Mouse (Mus musculus): ENCODE data around the gene Det1.
A peak's percentile ranks its signal among the peaks of the same experiment; 100 is the strongest.

Det1 gene

GRCm38 (mm10) chr7:78854051-78854450 is 7.0 kb upstream of the Det1 start:
- DNase-seq (ENCODE audit: low spot score): no peak

DNA sequence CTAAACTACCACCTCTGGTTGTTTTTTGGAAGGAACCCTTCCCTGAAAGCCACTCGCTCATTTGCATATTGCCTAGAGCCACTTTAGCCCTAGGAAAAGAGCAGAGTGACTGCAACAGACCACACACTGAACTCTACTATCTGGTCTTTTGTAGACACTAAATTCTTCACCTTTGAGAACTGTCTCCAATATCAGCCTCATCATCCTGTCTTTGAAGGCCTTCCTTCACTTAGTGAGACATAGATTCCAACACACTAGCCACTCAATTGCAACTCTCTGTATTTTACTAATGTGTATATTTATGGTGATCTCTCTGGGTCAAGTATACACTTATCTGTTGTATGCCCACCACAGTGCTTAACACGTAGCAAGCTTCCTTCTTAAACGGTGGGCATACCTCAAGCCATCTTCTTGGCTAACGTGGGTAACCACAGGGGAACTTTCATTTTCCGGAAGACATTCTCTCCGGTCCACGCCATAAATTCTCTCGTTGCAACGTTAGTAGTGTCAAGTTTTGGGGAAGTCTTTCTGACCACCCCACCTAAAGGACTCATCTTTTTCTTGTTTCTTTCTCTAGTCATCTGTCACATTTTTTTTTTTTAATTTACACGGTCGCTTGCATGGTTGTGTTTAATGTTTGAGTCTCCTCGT is 872 bp downstream of the Det1 start:
- no peak for DNase-seq (ENCODE audit: low spot score)

- no peak for DNase-seq (ENCODE audit: low spot score)
Observed at GRCm38 (mm10) chr7:78841601-78842000, 5.5 kb downstream of the Det1 start.

GRCm38 (mm10) chr7:78837250-78837649 is 9.8 kb downstream of the Det1 start:
- no peak for DNase-seq (ENCODE audit: low spot score)

- no peak for DNase-seq (ENCODE audit: low spot score)
Observed at GRCm38 (mm10) chr7:78835656-78836055, 11.4 kb downstream of the Det1 start.

- DNase-seq (ENCODE audit: low spot score): no peak
Observed at GRCm38 (mm10) chr7:78827749-78828362, 19.2 kb downstream of the Det1 start.

DNA sequence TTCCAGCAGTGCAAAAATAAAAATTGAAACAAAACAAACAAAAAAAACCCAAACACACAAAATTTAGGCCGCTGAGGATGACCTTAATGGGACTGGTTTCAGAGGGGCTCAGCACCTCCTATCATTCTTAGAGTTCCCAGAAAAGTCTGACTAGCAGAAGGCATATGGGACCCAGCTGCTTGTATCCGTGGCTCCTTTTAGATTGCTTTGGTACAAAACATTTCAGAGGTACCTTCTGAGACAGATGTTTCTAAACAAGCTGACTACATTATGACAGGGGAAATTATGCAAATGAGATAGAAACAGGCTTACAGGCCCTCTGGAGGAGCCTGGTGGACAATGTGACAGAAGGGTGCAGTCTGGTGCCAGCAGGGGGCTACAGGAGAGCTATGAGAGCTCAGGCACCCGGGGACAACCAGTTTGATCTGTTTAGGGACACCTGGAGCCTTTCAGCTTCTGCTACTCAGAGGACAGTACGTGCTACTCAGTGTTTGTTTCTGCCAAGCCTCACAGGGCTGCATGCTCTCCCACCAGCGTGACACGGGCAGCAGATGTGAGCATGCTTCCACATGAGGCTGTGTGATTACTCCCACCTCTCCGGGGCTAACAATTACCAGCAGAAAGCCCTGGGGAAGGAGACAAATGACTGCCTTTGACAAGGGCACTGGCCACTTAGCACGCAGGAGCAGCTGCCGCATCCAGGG is 20.2 kb downstream of the Det1 start:
- no peak for DNase-seq (ENCODE audit: low spot score)

- DNase-seq (ENCODE audit: low spot score): no peak
Observed at GRCm38 (mm10) chr7:78818336-78818735, 28.7 kb downstream of the Det1 start.

GRCm38 (mm10) chr7:78814766-78815165 is 32.3 kb downstream of the Det1 start:
- no peak for DNase-seq (ENCODE audit: low spot score)

DNA sequence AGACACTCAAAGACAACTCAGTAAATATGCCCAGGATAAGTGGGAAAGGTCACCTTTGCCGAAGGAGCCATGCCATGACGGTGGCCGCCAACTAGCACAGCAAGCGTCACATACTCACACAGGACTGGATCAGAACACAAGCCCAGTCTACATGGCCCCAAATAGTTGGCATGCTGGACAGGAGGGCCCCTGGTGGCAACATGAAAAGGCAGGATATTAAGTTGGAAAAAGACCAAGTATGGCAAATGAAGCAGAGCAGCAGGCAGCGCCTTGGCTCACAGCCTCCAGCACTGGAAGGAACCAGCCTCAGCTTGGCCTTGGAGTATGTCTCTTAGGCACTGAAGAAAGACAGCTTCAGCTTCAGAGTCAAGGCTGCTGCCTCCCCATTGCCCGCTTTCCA is 33.3 kb downstream of the Det1 start:
- DNase-seq (ENCODE audit: low spot score): no peak

DNA sequence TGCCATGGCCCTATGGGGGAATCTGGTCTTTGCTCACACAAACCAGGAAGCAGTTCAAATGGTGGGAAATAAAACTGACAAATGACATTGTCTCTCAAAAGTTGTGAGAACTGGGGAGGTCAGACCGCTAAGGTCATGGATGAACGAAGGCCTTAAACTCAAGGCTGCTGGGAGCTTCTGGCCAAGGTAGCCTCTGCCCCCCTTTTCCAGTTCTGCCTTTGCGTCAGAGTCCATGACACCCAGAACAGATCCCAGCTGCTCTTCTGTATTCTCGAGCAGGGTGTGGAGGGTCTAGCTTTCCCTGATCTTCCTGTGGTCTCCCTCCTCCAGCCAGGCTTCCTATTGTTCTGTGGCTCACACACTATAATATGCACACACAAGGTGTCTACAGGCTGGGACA is 39.9 kb downstream of the Det1 start:
- no peak for DNase-seq (ENCODE audit: low spot score)

DNA sequence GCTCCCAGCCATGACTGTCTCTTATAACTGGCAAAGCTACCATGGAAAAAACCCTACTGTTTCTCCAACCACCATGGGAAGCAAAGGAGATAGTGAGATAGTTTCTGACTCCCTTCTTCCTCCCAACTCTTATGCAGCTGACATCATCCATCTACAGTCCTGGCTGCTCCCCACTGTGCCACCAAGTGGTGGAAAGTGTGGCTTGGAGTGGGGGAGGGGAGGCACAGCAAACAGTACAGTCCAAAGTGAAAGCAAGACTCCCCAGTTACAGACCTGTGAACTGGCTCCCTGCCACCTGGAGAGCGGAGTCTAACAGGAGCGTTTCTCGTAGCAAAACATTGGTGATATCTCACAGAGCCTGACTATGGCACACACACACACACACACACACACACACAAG is 43.2 kb downstream of the Det1 start:
- no peak for DNase-seq (ENCODE audit: low spot score)

- no peak for DNase-seq (ENCODE audit: low spot score)
Observed at GRCm38 (mm10) chr7:78799730-78800496, 47.1 kb downstream of the Det1 start.

DNA sequence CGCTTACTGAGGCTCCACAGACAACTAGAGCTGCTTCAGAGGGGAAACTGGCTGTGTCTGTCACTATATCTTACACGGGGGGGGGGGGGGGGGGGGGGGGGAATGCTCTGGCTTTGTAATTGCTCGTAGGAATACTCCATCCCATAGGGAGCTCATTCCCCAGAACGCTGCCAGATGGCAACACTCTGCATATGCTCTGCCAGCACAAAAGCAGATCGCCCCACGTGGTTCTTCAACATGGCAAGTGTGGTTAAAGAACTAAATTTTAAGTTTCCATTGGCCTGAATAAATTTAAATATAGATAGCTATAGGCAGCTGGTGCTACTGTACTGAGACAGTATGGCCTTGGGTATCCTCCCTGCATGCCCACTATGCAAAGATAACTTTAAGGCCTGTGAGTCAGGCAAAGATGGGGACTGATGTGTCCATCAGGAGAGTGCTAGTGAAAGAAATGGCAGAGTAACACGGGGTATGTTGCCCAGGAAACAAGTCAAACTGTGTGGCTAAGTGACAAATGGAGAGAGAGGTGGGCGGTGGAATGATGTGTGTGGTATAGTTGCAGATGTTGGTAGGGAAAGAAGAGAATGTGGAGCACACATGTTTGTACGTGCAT is 49.1 kb downstream of the Det1 start:
- DNase-seq (ENCODE audit: low spot score): peak; percentile 58

GRCm38 (mm10) chr7:78796624-78797023 is 50.4 kb downstream of the Det1 start:
- DNase-seq (ENCODE audit: low spot score): no peak

GRCm38 (mm10) chr7:78794571-78795092 is 52.4 kb downstream of the Det1 start:
- DNase-seq (ENCODE audit: low spot score): no peak

DNA sequence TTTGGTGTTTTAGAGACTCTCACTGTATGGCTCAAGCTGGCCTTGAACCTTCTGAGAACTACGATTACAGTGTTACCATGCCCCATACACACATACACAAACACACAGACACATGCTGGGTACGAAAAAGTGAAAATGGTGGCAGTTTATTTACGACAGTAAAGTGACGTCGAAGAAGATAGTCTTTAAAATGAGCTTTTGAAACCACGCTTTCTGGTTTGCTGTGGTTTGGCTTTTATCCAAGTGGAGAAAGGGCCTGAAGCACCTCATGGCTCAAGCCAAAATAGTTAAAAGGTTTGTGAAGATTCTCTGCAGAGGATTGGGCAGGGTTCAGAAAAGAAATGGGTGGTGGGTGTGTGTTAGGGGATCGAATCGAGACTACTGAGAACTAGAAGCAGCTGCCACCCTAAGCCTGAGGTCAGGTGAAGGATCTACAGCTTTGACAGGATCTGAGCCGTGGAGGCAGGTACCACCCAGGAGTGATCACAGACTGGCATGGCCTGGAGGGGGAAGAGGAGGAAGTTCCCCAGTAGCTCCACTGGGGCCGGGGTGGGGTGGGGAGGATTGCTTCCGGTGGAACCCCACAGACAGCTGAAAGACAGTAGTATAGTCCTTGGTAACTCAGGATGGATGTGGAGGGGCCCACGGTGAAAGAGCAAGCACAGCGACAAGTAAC is 53.0 kb downstream of the Det1 start:
- DNase-seq (ENCODE audit: low spot score): no peak

DNA sequence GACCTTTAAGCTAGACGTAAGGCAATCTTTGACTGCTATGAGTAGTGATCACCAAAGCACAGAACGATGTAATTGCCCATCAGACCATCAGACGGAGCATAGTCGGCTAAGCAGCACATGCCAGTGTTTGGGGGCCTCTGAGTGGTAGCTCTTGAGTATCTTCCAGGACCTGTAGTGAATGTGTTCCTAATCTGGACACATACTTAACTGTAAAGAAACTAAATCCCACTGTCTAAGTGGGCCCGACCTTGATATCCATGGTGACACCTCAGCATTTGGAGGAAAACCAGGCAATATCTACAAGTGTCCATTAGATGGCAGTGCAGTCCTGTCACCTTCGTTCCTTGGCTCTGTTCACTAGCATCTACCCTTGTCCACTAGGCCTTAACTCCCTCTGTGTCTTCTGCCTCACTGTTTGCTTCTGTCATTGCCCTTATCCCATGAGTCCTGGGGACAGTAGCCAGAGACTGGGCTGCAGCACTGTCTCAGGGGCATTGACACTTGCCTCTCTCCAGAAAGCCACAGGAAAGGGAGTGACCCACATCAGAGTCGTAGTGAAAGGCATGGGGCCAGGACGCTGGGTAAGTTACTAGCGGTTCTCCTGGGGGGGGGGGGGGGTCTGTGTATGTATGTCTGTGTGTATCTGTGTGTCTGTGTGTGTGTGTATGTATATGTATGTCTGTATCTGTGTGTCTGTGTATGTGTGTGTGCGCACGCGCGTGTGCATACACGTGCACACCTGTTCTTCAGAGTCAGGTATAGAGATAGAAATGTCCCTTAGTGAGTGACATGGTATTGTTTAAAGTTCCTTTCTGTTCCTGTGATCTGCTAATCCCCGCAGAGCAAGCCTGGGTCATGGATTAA is 55.5 kb downstream of the Det1 start:
- DNase-seq (ENCODE audit: low spot score): peak; percentile 39

DNA sequence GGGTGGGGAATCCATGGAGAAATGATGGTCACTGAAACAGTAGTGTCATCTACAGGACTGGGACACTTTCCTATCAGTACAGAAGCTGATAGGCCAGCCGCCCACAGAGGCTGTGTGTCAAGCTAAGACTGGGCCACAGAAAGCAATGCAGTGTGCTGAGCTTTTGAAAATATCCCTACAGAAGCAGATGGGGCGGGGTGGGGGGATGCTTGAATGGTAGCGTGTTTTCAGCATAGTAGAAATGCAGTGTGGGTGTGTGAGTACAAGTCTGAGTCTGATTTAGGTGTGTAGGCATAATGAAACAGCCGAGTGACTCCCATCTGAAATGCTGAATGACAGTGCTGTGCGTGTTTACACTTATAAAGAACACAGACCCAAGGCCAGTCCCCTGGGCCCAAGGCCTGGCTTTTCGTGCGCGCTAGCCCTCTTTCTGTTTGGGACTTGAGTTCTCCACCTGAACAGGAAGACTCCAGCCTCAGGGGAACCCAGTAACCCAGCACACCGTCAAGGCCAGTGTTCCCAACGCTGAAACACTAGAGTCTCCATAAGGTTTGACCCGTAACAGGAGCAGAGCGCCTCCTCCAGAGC is 59.2 kb downstream of the Det1 start:
- DNase-seq (ENCODE audit: low spot score): peak; percentile 21

DNA sequence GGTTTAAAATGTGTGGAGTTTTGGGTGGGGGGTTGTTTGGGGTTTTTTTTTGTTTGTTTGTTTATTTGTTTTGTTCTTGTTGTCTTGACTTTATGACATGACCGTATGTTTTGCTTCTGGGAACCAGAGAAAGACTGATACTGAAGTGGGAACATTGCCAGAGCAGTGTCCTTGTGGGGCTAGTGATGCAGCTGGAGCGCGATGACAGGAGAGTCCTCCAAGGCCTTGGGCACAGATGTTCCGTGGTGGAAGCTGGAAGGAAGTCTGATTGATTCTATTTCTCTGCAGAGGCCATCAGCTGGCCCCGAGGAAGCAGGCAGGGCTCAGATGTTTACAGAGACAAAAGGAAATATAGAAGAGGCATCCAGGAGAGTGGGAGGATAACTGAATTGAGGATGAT is 61.2 kb downstream of the Det1 start:
- DNase-seq (ENCODE audit: low spot score): no peak
